Mouse (Mus musculus) embryonic facial prominence, embryonic 10.5 days (tissue): ENCODE data around the gene Snx33. TPM values are rescaled to one million over a fixed set of nuclear protein-coding genes. Genes with fewer than 3 reads are reported as not detected.

Experiments used
- DNase-seq: peaks from one replicate; pipeline ENCODE4 v3.0.0-alpha.2; 2017; ENCODE audit warnings: low spot score
- H3K27ac ChIP-seq: fragments of 300-500 bp; sonication (generic); replicated peaks from 2 replicates; pipeline ENCODE4 v1.5.1; 2016; ENCODE audit warnings: mild to moderate bottlenecking
- H3K27me3 ChIP-seq: fragments of 300-500 bp; sonication (generic); replicated peaks from 2 replicates; pipeline ENCODE4 v1.6.1; 2016; ENCODE audit warnings: low read depth, mild to moderate bottlenecking; ENCODE audit not compliant: poor library complexity, severe bottlenecking
- H3K36me3 ChIP-seq: fragments of 300-500 bp; sonication (generic); replicated peaks from 2 replicates; pipeline ENCODE4 v1.6.1; 2016; ENCODE audit warnings: mild to moderate bottlenecking, moderate library complexity
- H3K4me1 ChIP-seq: fragments of 300-500 bp; sonication (generic); 2 replicates; pipeline ENCODE4 v1.6.1; 2016
- H3K4me3 ChIP-seq: fragments of 300-500 bp; sonication (generic); 2 replicates; pipeline ENCODE4 v1.5.1; 2016; ENCODE audit warnings: mild to moderate bottlenecking, moderate library complexity
- H3K9me3 ChIP-seq: fragments of 300-500 bp; sonication (generic); 2 replicates; pipeline ENCODE4 v1.6.1; 2016; ENCODE audit warnings: mild to moderate bottlenecking
- WGBS: fragments of 180-500 bp; shearing (Covaris S2); methylation state at CpG from one replicate; pipeline ENCODE4 v1.1.7; 2016; 5-methylcytosine and 5-hydroxymethylcytosine counted together
- polyA plus RNA-seq: library from polyadenylated mRNA; unstranded; fragments of >200 nt; fragmentation: Nextera tagmentation; extraction: Ambion mirVana; gene quantifications from 2 replicates; pipeline ENCODE4 v1.2.1, GENCODE M21; 2016

The Snx33 gene
- polyA plus RNA-seq, 1 experiment from 2014 or later = 11.1 TPM

- Histone ChIP-seq H3K36me3 (no peaks in the 10 kb centered on the region), H3K27ac (peak overlapping the region; percentile 36; the same call in 1 of the 2 replicates), H3K4me1 (peaks cover 28% of the 10 kb centered on the region), H3K4me3 (no peak overlapping the region), H3K27me3 (no peaks in the 10 kb centered on the region), H3K9me3 (no peaks in the 10 kb centered on the region)
- no peak for DNase-seq
- 81% methylated on average over 11 of the region's 11 CpGs for WGBS
Observed at GRCm38 (mm10) chr9:56899409-56899808, 28.8 kb downstream of the Snx33 start.

- no peak for DNase-seq
- Histone ChIP-seq H3K4me1 (peaks cover 41% of the 10 kb centered on the region), H3K4me3 (no peak overlapping the region), H3K27ac (peak overlapping the region; percentile 25; the same call in 1 of the 2 replicates), H3K9me3 (no peaks in the 10 kb centered on the region), H3K36me3 (no peaks in the 10 kb centered on the region), H3K27me3 (peaks cover 13% of the 10 kb centered on the region)
- WGBS = 88% methylated on average over 12 of the region's 12 CpGs
Observed at GRCm38 (mm10) chr9:56896779-56897178, 31.4 kb downstream of the Snx33 start.

- Histone ChIP-seq H3K27ac (peak overlapping the region; percentile 36), H3K4me3 (no peak overlapping the region), H3K9me3 (no peaks in the 10 kb centered on the region), H3K36me3 (no peaks in the 10 kb centered on the region), H3K27me3 (peaks cover 21% of the 10 kb centered on the region), H3K4me1 (peaks cover 26% of the 10 kb centered on the region)
- 19% methylated on average over 3 of the region's 3 CpGs for WGBS
- peak; percentile 57 for DNase-seq
Observed at GRCm38 (mm10) chr9:56894006-56894405, 34.2 kb downstream of the Snx33 start.

GRCm38 (mm10) chr9:56893313-56893712 lies 34.9 kb downstream of the Snx33 start:
- Histone ChIP-seq H3K27me3 (peaks cover 21% of the 10 kb centered on the region), H3K4me1 (peaks cover 26% of the 10 kb centered on the region), H3K4me3 (no peak overlapping the region), H3K27ac (no peak overlapping the region; the same call in 1 of the 2 replicates), H3K9me3 (no peaks in the 10 kb centered on the region), H3K36me3 (no peaks in the 10 kb centered on the region)
- DNase-seq = no peak
- WGBS = 68% methylated on average over 8 of the region's 8 CpGs

GRCm38 (mm10) chr9:56892111-56892510 lies 36.1 kb downstream of the Snx33 start:
- no peak for DNase-seq
- Histone ChIP-seq H3K9me3 (no peaks in the 10 kb centered on the region), H3K36me3 (0 out of 2 replicates have a peak, but pooled peaks cover 3% of the 10 kb centered on the region), H3K27ac (no peak overlapping the region), H3K4me3 (no peak overlapping the region), H3K4me1 (peaks cover 24% of the 10 kb centered on the region), H3K27me3 (peaks cover 21% of the 10 kb centered on the region)
- WGBS = 82% methylated on average over 10 of the region's 10 CpGs

GRCm38 (mm10) chr9:56891517-56892011 lies 36.6 kb downstream of the Snx33 start:
- Histone ChIP-seq H3K4me1 (peaks cover 22% of the 10 kb centered on the region), H3K36me3 (0 out of 2 replicates have a peak, but pooled peaks cover 3% of the 10 kb centered on the region), H3K27me3 (peaks cover 21% of the 10 kb centered on the region), H3K4me3 (peak overlapping the region; percentile 45), H3K27ac (peak overlapping the region; percentile 65; the same call in 1 of the 2 replicates), H3K9me3 (no peaks in the 10 kb centered on the region)
- 27% methylated on average over 12 of the region's 12 CpGs for WGBS
- peak; percentile 77 for DNase-seq

- DNase-seq = no peak
- no peaks in the 10 kb centered on the region for H3K9me3 ChIP-seq
- H3K27ac ChIP-seq = no peak overlapping the region; the same call in 1 of the 2 replicates
- peaks cover 22% of the 10 kb centered on the region for H3K4me1 ChIP-seq
- WGBS = 72% methylated on average over 11 of the region's 11 CpGs
- no peak overlapping the region for H3K4me3 ChIP-seq
- H3K36me3 ChIP-seq = 0 out of 2 replicates have a peak, but pooled peaks cover 3% of the 10 kb centered on the region
- peaks cover 21% of the 10 kb centered on the region for H3K27me3 ChIP-seq
Observed at GRCm38 (mm10) chr9:56890522-56891250, 37.5 kb downstream of the Snx33 start.

- Histone ChIP-seq H3K4me1 (peaks cover 22% of the 10 kb centered on the region), H3K27me3 (peaks cover 21% of the 10 kb centered on the region), H3K9me3 (no peaks in the 10 kb centered on the region), H3K36me3 (0 out of 2 replicates have a peak, but pooled peaks cover 3% of the 10 kb centered on the region), H3K27ac (no peak overlapping the region; the same call in 1 of the 2 replicates), H3K4me3 (peak overlapping the region; percentile 49)
- 6% methylated on average over 14 of the region's 14 CpGs for WGBS
- peak; percentile 80 for DNase-seq
Observed at GRCm38 (mm10) chr9:56889817-56890216, 38.4 kb downstream of the Snx33 start.

GRCm38 (mm10) chr9:56887581-56887980 lies 40.6 kb downstream of the Snx33 start:
- 93% methylated on average over 16 of the region's 16 CpGs for WGBS
- H3K27me3 ChIP-seq = peaks cover 16% of the 10 kb centered on the region
- H3K4me1 ChIP-seq = peaks cover 16% of the 10 kb centered on the region
- H3K4me3 ChIP-seq = no peak overlapping the region
- H3K9me3 ChIP-seq = no peaks in the 10 kb centered on the region
- H3K27ac ChIP-seq = no peak overlapping the region
- DNase-seq = no peak
- H3K36me3 ChIP-seq = 0 out of 2 replicates have a peak, but pooled peaks cover 3% of the 10 kb centered on the region

GRCm38 (mm10) chr9:56886601-56887000 lies 41.6 kb downstream of the Snx33 start:
- 92% methylated on average over 15 of the region's 15 CpGs for WGBS
- Histone ChIP-seq H3K9me3 (no peaks in the 10 kb centered on the region), H3K4me3 (no peak overlapping the region), H3K27ac (no peak overlapping the region), H3K4me1 (peaks cover 15% of the 10 kb centered on the region), H3K36me3 (0 out of 2 replicates have a peak, but pooled peaks cover 3% of the 10 kb centered on the region), H3K27me3 (peaks cover 7% of the 10 kb centered on the region)
- DNase-seq = no peak

GRCm38 (mm10) chr9:56886113-56886512 lies 42.1 kb downstream of the Snx33 start:
- no peak overlapping the region for H3K4me3 ChIP-seq
- H3K27me3 ChIP-seq = peaks cover 7% of the 10 kb centered on the region
- H3K4me1 ChIP-seq = peaks cover 19% of the 10 kb centered on the region
- WGBS = 65% methylated on average over 13 of the region's 13 CpGs
- no peak overlapping the region for H3K27ac ChIP-seq
- H3K36me3 ChIP-seq = 0 out of 2 replicates have a peak, but pooled peaks cover 3% of the 10 kb centered on the region
- H3K9me3 ChIP-seq = no peaks in the 10 kb centered on the region
- DNase-seq = peak; percentile 75

- no peak overlapping the region for H3K4me3 ChIP-seq
- peaks cover 23% of the 10 kb centered on the region for H3K4me1 ChIP-seq
- 0 out of 2 replicates have a peak, but pooled peaks cover 3% of the 10 kb centered on the region for H3K36me3 ChIP-seq
- H3K9me3 ChIP-seq = no peaks in the 10 kb centered on the region
- no peak overlapping the region for H3K27ac ChIP-seq
- H3K27me3 ChIP-seq = peaks cover 5% of the 10 kb centered on the region; the same call in 1 of the 2 replicates
- DNase-seq = no peak
- WGBS = 89% methylated on average over 4 of the region's 4 CpGs
Observed at GRCm38 (mm10) chr9:56884328-56884727, 43.8 kb downstream of the Snx33 start.
